Mouse (Mus musculus): ENCODE data around the gene Prkch. TPM values are rescaled to one million over a fixed set of nuclear protein-coding genes. Genes with fewer than 3 reads are reported as not detected.
A peak's percentile ranks its signal among the peaks of the same experiment; 100 is the strongest.

The Prkch gene
- polyA plus RNA-seq, 1 experiment = 43.1 TPM

DNA sequence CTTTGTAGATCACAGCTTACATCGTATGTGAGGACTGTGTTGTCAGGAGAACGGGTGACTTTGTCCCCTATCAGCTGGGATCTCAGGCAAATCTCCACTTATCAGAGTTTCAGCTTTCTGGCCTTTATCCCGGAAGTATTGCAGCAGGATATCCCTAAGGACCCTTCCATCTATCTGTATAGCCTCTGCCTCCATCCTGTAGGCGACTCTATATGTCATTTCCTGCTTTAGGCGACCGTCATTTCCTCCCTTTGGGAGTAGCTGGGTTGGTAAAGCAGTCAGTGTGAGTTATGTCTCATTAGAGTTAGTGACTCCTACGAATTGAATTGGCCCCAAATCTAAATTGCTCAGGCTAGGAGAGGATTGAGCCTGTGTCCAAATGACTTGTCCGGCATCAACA is 10.6 kb downstream of the Prkch start:
- H3K36me3 ChIP-seq (ENCODE audit: control insufficient read depth, insufficient read depth, low read length) = no peaks in the 10 kb centered on the region
- no peak overlapping the region for H3K27ac ChIP-seq (ENCODE audit: control insufficient read depth, insufficient read depth, low read length)
- no peak for DNase-seq
- no peak overlapping the region for H3K4me3 ChIP-seq (ENCODE audit: control insufficient read depth, insufficient read depth, low read length)
- peaks cover 56% of the 10 kb centered on the region for H3K4me1 ChIP-seq (replicated peaks; ENCODE audit: control insufficient read depth, insufficient read depth, low read length)
- TF ChIP-seq POLR2A (IDR thresholded peaks at IDR 0.05; ENCODE audit: control insufficient read depth, extremely low read depth, insufficient read depth, low read length, poor library complexity) (no peak), CTCF (IDR thresholded peaks at IDR 0.05; ENCODE audit: borderline replicate concordance, control insufficient read depth, extremely low read depth, insufficient read depth, low read length, poor library complexity) (no peak)
- 55% methylated on average over 8 of the region's 8 CpGs for WGBS
- H3K27me3 ChIP-seq (ENCODE audit: control insufficient read depth, insufficient read depth, low read length) = no peaks in the 10 kb centered on the region

DNA sequence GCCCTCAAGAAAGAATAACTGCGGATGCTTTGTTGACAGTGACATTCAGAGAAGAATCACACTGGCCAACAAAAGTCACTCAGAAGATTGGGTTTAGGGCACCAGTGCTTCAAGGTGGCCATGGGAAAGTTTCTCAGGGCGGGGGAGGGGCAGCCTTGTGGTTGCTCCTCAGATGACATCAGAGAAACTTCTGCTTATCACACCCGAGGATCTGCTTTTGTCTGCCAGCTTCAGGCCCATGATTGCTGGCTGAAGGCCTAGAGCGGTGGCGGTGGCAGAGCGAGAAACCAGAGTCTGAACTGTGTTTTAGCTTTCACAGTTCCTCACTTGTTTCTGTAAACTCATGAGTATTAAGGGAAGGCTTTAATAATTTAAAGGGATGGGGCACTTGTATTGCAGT is 13.6 kb downstream of the Prkch start:
- TF ChIP-seq POLR2A (IDR thresholded peaks at IDR 0.05; ENCODE audit: control insufficient read depth, extremely low read depth, insufficient read depth, low read length, poor library complexity) (no peak), CTCF (IDR thresholded peaks at IDR 0.05; ENCODE audit: borderline replicate concordance, control insufficient read depth, extremely low read depth, insufficient read depth, low read length, poor library complexity) (no peak)
- no peak overlapping the region for H3K4me3 ChIP-seq (ENCODE audit: control insufficient read depth, insufficient read depth, low read length)
- no peaks in the 10 kb centered on the region for H3K36me3 ChIP-seq (ENCODE audit: control insufficient read depth, insufficient read depth, low read length)
- 3% methylated on average over 6 of the region's 6 CpGs for WGBS
- peak; percentile 84 for DNase-seq
- peak overlapping the region; percentile 32 for H3K27ac ChIP-seq (ENCODE audit: control insufficient read depth, insufficient read depth, low read length)
- peaks cover 58% of the 10 kb centered on the region for H3K4me1 ChIP-seq (replicated peaks; ENCODE audit: control insufficient read depth, insufficient read depth, low read length)
- H3K27me3 ChIP-seq (ENCODE audit: control insufficient read depth, insufficient read depth, low read length) = no peaks in the 10 kb centered on the region

DNA sequence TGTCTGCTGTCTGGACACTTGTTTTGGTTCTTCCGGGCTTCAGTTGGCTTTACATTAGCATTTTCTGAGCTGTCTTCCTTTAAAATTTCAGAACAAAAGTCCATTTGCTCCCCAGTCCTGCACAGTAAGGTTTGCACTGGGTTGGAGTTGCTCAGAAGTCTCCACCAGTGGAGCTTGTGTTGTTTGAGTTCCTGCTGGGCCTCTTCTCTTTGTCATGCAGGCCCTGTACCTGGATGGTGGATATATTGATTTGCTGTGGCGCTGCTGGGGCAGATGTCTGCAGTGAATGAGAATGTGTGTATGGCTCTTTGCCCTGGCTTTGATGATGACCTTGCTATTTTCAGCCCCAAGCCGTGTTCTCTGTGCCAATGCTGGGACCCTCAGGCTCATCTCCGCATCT is 15.9 kb downstream of the Prkch start:
- peaks cover 60% of the 10 kb centered on the region for H3K4me1 ChIP-seq (replicated peaks; ENCODE audit: control insufficient read depth, insufficient read depth, low read length)
- no peak overlapping the region for H3K4me3 ChIP-seq (ENCODE audit: control insufficient read depth, insufficient read depth, low read length)
- no peaks in the 10 kb centered on the region for H3K36me3 ChIP-seq (ENCODE audit: control insufficient read depth, insufficient read depth, low read length)
- TF ChIP-seq POLR2A (IDR thresholded peaks at IDR 0.05; ENCODE audit: control insufficient read depth, extremely low read depth, insufficient read depth, low read length, poor library complexity) (no peak), CTCF (IDR thresholded peaks at IDR 0.05; ENCODE audit: borderline replicate concordance, control insufficient read depth, extremely low read depth, insufficient read depth, low read length, poor library complexity) (no peak)
- WGBS = 83% methylated on average over 4 of the region's 4 CpGs
- H3K27me3 ChIP-seq (ENCODE audit: control insufficient read depth, insufficient read depth, low read length) = no peaks in the 10 kb centered on the region
- no peak overlapping the region for H3K27ac ChIP-seq (ENCODE audit: control insufficient read depth, insufficient read depth, low read length)
- DNase-seq = no peak

DNA sequence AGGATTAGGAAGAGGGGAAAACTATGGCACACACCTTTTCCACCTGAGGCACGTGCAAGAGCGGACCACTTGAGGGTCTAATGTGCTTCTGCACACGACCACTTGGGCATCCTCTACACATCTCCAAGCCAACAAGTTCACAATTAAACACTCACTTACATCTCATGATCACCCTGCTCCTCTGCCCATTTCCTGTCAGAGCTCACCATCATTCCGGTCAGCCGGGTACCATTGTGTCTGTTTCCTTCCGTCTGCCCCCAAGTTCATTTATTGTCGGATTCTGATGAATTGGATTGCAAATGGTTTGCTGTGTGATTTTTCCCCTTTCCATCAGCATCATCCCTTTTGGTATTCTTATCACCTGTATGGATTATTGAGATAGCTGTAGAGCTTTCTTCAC is 18.4 kb downstream of the Prkch start:
- Histone ChIP-seq H3K27ac (ENCODE audit: control insufficient read depth, insufficient read depth, low read length) (no peak overlapping the region), H3K36me3 (ENCODE audit: control insufficient read depth, insufficient read depth, low read length) (no peaks in the 10 kb centered on the region), H3K27me3 (ENCODE audit: control insufficient read depth, insufficient read depth, low read length) (no peaks in the 10 kb centered on the region), H3K4me1 (replicated peaks; ENCODE audit: control insufficient read depth, insufficient read depth, low read length) (peaks cover 67% of the 10 kb centered on the region), H3K4me3 (ENCODE audit: control insufficient read depth, insufficient read depth, low read length) (no peak overlapping the region)
- 96% methylated on average over 7 of the region's 7 CpGs for WGBS
- TF ChIP-seq CTCF (IDR thresholded peaks at IDR 0.05; ENCODE audit: borderline replicate concordance, control insufficient read depth, extremely low read depth, insufficient read depth, low read length, poor library complexity) = no peak
- no peak for TF ChIP-seq POLR2A (IDR thresholded peaks at IDR 0.05; ENCODE audit: control insufficient read depth, extremely low read depth, insufficient read depth, low read length, poor library complexity)
- no peak for DNase-seq

DNA sequence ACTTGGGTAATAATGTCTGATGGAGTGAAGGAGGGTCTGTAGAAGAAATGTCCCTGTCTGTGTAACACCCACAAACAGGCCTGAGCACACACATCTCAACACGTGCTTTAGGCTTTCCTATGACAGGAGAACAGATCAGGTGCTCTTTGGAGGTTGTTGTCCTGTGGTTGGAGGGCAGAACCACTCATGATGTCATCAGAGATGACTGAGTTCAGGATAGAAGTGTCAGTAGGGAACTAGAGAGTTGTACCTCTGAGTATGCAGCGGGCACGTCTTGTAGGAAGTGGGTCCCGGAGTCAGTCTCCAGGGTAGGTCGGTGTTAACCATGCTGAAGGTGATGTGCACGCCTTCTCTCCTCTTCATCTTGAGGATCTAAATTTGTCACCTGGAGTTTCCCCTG is 19.1 kb downstream of the Prkch start:
- peak; percentile 35 for DNase-seq
- TF ChIP-seq POLR2A (IDR thresholded peaks at IDR 0.05; ENCODE audit: control insufficient read depth, extremely low read depth, insufficient read depth, low read length, poor library complexity) (no peak), CTCF (IDR thresholded peaks at IDR 0.05; ENCODE audit: borderline replicate concordance, control insufficient read depth, extremely low read depth, insufficient read depth, low read length, poor library complexity) (no peak)
- Histone ChIP-seq H3K4me1 (replicated peaks; ENCODE audit: control insufficient read depth, insufficient read depth, low read length) (peaks cover 70% of the 10 kb centered on the region), H3K36me3 (ENCODE audit: control insufficient read depth, insufficient read depth, low read length) (no peaks in the 10 kb centered on the region), H3K27me3 (ENCODE audit: control insufficient read depth, insufficient read depth, low read length) (no peaks in the 10 kb centered on the region), H3K4me3 (ENCODE audit: control insufficient read depth, insufficient read depth, low read length) (no peak overlapping the region), H3K27ac (ENCODE audit: control insufficient read depth, insufficient read depth, low read length) (peak overlapping the region; percentile 52)
- 9% methylated on average over 6 of the region's 6 CpGs for WGBS

DNA sequence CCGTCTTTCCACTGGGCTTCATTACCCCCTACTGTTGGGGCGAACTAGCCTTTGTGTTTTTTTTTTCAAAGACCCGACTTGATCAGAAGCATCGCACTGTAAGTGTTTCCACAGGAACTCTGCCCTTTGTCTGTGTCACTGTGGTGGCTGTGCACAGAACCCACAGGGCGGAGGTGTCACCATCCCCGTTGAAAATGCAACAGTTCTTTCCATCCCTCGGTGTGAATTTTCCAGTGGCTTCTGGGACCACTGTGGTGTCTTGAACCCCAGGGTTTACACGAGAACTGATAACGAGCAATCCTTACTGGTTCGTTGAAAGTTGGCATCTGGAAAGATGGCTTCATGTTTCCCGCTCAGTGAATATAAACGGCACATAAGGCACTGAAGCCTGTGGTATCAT is 20.2 kb downstream of the Prkch start:
- peak overlapping the region; percentile 9; the same call in 1 of the 2 replicates for H3K27ac ChIP-seq (ENCODE audit: control insufficient read depth, insufficient read depth, low read length)
- no peaks in the 10 kb centered on the region for H3K27me3 ChIP-seq (ENCODE audit: control insufficient read depth, insufficient read depth, low read length)
- DNase-seq = peak; percentile 74
- TF ChIP-seq CTCF (IDR thresholded peaks at IDR 0.05; ENCODE audit: borderline replicate concordance, control insufficient read depth, extremely low read depth, insufficient read depth, low read length, poor library complexity) = no peak
- no peak for TF ChIP-seq POLR2A (IDR thresholded peaks at IDR 0.05; ENCODE audit: control insufficient read depth, extremely low read depth, insufficient read depth, low read length, poor library complexity)
- 18% methylated on average over 12 of the region's 12 CpGs for WGBS
- H3K36me3 ChIP-seq (ENCODE audit: control insufficient read depth, insufficient read depth, low read length) = no peaks in the 10 kb centered on the region
- peaks cover 69% of the 10 kb centered on the region for H3K4me1 ChIP-seq (replicated peaks; ENCODE audit: control insufficient read depth, insufficient read depth, low read length)
- no peak overlapping the region for H3K4me3 ChIP-seq (ENCODE audit: control insufficient read depth, insufficient read depth, low read length)

DNA sequence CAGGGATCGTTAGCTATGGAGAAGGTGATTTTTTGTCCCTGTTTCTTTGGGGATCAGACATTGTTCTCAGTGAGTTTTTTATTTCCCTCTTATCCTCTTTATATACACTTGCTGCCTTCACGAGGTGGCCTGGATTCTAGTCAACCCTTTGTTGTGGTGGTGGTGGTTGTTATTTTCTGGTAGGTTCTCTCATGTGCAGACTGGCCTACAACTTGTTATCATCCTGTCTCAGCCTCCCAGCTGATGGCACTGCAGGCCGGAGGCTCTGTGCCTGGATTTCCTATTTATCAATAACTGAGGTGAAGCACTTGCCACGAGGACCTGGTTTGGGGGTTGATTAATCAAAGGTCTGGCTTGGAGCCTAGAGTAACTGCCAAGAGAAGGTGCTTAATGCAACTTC is 20.6 kb downstream of the Prkch start:
- peak overlapping the region; percentile 9 for H3K27ac ChIP-seq (ENCODE audit: control insufficient read depth, insufficient read depth, low read length)
- no peak for TF ChIP-seq POLR2A (IDR thresholded peaks at IDR 0.05; ENCODE audit: control insufficient read depth, extremely low read depth, insufficient read depth, low read length, poor library complexity)
- no peak for TF ChIP-seq CTCF (IDR thresholded peaks at IDR 0.05; ENCODE audit: borderline replicate concordance, control insufficient read depth, extremely low read depth, insufficient read depth, low read length, poor library complexity)

More for the DNA sequence above, 20.6 kb downstream of the Prkch start:
- peak; percentile 31 for DNase-seq
- H3K36me3 ChIP-seq (ENCODE audit: control insufficient read depth, insufficient read depth, low read length) = no peaks in the 10 kb centered on the region
- 18% methylated on average over 4 of the region's 4 CpGs for WGBS
- H3K4me1 ChIP-seq (replicated peaks; ENCODE audit: control insufficient read depth, insufficient read depth, low read length) = peaks cover 73% of the 10 kb centered on the region
- H3K4me3 ChIP-seq (ENCODE audit: control insufficient read depth, insufficient read depth, low read length) = no peak overlapping the region
- H3K27me3 ChIP-seq (ENCODE audit: control insufficient read depth, insufficient read depth, low read length) = no peaks in the 10 kb centered on the region

Measured in thymus, adult 2 months (tissue).